Mouse (Mus musculus) hindbrain, embryonic 14.5 days (tissue): Measurements from ENCODE around the gene Jmy. TPM values are rescaled to one million over a fixed set of nuclear protein-coding genes. Genes with fewer than 3 reads are reported as not detected.
"Not testable (repeated sequence)": the region's sequence is repeated elsewhere in the genome, so short reads cannot be mapped to it uniquely, and the experiment has no call there.

Experiments used
- ATAC-seq: fragments of 200-750 bp; cut with Nextera tagmentation; 2 replicates; pipeline ENCODE4 v1.8.0; 2017; ENCODE audit warnings: moderate number of reproducible peaks, mild to moderate bottlenecking, moderate TSS enrichment, moderate library complexity; ENCODE audit not compliant: low FRiP score
- DNase-seq: peaks from one replicate; pipeline ENCODE4 v3.0.0-alpha.2; 2015; ENCODE audit warnings: low spot score
- H3K27ac ChIP-seq: fragments of 300-500 bp; sonication (generic); 2 replicates; pipeline ENCODE4 v1.5.1; 2014; ENCODE audit warnings: mild to moderate bottlenecking, moderate library complexity
- H3K27me3 ChIP-seq: fragments of 300-500 bp; sonication (generic); 2 replicates; pipeline ENCODE4 v1.6.1; 2014; ENCODE audit warnings: mild to moderate bottlenecking, low read length, mixed read lengths; ENCODE audit not compliant: control insufficient read depth, insufficient read depth
- H3K36me3 ChIP-seq: fragments of 300-500 bp; sonication (generic); replicated peaks from 2 replicates; pipeline ENCODE4 v1.6.1; 2014; ENCODE audit not compliant: control insufficient read depth, insufficient read depth
- H3K4me1 ChIP-seq: fragments of 300-500 bp; sonication (generic); replicated peaks from 2 replicates; pipeline ENCODE4 v1.6.1; 2014; ENCODE audit warnings: antibody characterized with exemption, low read length, mixed read lengths; ENCODE audit not compliant: control insufficient read depth, insufficient read depth
- H3K4me2 ChIP-seq: fragments of 300-500 bp; sonication (generic); replicated peaks from 2 replicates; pipeline ENCODE4 v1.6.1; 2014; ENCODE audit warnings: mild to moderate bottlenecking, moderate library complexity
- H3K4me3 ChIP-seq: fragments of 300-500 bp; sonication (generic); replicated peaks from 2 replicates; pipeline ENCODE4 v1.5.1; 2014; ENCODE audit warnings: mild to moderate bottlenecking, low read length
- H3K9ac ChIP-seq: fragments of 300-500 bp; sonication (generic); 2 replicates; pipeline ENCODE4 v1.6.1; 2014
- H3K9me3 ChIP-seq: fragments of 300-500 bp; sonication (generic); 2 replicates; pipeline ENCODE4 v1.6.1; 2016; ENCODE audit warnings: low read length; ENCODE audit not compliant: control insufficient read depth
- whole genome bisulfite sequencing: fragments of 180-500 bp; shearing (Covaris S2); extraction: QIAGEN DNeasy Blood & Tissue Kit; methylation state at CpG from one replicate; pipeline ENCODE4 v1.1.7; 2014; 5-methylcytosine and 5-hydroxymethylcytosine counted together
- polyA plus RNA-seq: library from polyadenylated mRNA; unstranded; fragments of >200 nt; fragmentation: Nextera tagmentation; extraction: Ambion mirVana; gene quantifications from 2 replicates; pipeline ENCODE4 v1.2.1, GENCODE M21; 2014

The Jmy gene
- polyA plus RNA-seq, 1 experiment from 2014 or later, result 7.8 TPM

DNA sequence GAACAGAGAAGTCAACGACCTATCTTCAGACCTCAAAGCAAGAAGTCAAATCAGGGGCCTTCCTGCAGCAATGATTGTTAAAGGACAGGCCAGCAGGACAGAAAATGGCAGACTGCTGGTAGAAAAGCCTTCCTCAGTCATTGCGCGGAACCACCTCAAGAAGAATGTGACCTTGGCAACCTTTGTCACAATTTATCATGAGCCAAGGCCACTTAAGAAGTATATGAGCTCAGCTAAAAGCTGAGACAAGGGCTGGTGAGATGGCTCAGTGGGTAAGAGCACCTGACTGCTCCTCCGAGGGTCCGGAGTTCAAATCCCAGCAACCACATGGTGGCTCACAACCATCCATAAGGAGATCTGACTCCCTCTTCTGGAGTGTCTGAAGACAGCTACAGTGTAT is 7.3 kb upstream of the Jmy start:
- not testable (repeated sequence) for H3K4me1 ChIP-seq, H3K27me3 ChIP-seq, H3K9me3 ChIP-seq, H3K9ac ChIP-seq, H3K27ac ChIP-seq, H3K36me3 ChIP-seq, ATAC-seq, DNase-seq, H3K4me3 ChIP-seq, H3K4me2 ChIP-seq
- 89% methylated on average over 5 of the region's 5 CpGs for WGBS

DNA sequence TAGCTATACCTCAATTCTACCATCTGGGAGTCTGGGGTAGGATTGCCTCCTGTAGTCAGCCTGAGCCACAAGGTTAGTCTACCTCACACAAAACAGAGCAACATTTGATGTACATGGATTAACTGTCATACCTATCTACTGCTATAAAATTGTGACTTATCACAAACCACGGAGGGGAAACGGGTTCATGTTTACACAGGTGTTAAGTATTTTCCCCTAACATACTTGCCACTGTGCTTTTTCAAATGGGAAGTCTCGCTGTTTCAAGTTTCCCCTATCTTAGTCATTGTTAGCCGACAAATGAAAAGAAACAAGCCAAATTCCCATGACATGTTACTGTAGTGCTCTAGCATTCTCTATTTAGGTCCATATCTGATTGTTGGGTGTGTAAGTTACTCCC is 2.1 kb upstream of the Jmy start:
- Histone ChIP-seq H3K36me3 (peaks cover 5% of the 10 kb centered on the region; the same call in 1 of the 2 replicates), H3K9ac (no peak overlapping the region), H3K4me3 (no peak overlapping the region), H3K4me1 (peaks cover 15% of the 10 kb centered on the region), H3K27ac (no peak overlapping the region), H3K4me2 (no peak overlapping the region), H3K9me3 (no peaks in the 10 kb centered on the region), H3K27me3 (no peaks in the 10 kb centered on the region)
- DNase-seq (no peak), ATAC-seq (no peak)
- WGBS, result 84% methylated on average over 4 of the region's 4 CpGs

DNA sequence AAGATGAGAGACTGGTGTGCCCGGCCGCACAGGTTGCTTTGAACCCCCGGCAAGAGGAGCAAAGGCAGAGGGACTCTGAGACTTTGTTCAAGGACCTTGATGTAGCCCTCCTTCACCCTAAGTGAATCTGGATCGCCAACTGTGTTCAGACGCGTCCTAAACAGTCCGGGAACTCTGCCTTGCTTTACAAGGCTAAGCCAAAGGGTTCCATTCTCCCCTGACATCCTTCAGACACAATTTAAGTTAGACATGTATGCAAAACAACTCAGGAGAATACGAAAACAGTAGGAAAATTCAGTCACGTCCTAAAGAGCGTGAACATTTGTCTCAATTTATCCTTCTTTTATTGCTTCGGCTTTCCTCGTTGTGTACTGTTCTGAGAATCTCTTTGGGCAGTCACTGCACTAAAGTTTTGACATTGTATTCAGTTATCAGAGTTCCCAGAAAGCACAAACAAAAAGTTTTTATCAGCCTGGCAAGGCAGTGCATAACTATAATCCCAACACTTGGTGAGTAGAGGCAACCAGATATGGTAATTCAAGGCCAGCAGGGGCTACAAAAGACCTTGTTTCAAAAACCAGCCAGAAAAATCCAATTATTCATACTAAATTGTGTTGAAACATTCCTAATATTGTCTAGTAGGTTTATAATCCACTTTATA is 495 bp upstream of the Jmy start:
- 9% methylated on average over 12 of the region's 12 CpGs for WGBS
- Histone ChIP-seq H3K4me2 (peak overlapping the region; percentile 92), H3K36me3 (peaks cover 5% of the 10 kb centered on the region; the same call in 1 of the 2 replicates), H3K4me1 (peaks cover 26% of the 10 kb centered on the region), H3K27ac (peak overlapping the region; percentile 95), H3K4me3 (peak overlapping the region; percentile 96), H3K9ac (peak overlapping the region; percentile 94), H3K9me3 (no peaks in the 10 kb centered on the region), H3K27me3 (no peaks in the 10 kb centered on the region)
- no peak for ATAC-seq
- DNase-seq, result no peak

DNA sequence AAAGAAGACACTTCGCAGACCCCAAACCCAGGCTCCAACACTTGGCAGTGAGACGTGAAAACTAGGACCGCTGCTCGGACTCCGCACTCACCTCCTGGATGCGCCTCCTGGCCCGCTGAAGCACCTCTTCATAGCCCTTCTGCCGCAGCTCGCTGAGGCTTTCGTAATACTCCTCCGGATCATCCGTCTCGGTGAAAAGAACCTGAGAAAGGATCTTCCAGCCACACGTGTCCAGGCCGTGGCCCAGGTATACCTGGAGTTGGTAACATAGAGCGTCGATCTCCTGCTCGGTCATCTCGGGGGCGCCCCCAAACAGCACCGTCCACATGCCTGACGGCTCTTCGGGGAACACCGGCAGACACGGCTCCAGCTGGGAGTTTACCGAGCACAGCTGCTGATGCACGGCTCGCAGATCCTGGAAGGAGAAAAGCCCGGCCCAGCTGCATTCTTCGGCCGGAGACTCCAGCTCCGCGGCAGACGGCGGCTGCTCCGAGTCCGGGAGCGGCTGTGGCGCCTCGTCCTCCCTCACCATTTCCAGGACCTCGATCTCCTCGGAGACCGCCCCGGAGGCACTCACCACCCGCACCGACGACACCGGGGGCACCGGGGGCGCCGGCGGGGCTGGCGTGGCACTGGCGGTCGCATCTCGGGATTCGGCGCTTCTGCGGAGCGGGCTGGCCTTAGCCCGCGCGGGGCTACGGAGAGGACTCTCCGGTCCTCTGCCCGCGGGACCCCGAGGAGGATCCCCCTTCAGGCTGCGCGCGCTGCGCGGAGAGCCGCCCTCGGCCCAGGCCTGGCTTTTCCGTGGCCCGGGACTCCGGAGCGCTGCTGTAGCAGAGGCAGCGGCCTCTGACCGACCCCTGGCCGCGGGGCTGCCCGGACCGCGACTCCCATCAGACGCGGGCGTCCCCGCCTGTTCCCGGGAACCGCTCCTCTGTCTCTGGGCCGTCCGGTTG is 1.1 kb downstream of the Jmy start:
- Histone ChIP-seq H3K4me3 (peak overlapping the region; percentile 96), H3K9ac (peak overlapping the region; percentile 94), H3K27me3 (no peaks in the 10 kb centered on the region), H3K27ac (peak overlapping the region; percentile 95), H3K4me1 (peaks cover 30% of the 10 kb centered on the region), H3K36me3 (peaks cover 10% of the 10 kb centered on the region; the same call in 1 of the 2 replicates), H3K4me2 (peak overlapping the region; percentile 92), H3K9me3 (no peaks in the 10 kb centered on the region)
- ATAC-seq (peak; percentile 38), DNase-seq (peak; percentile 38)
- under 1% methylated on average over 93 of the region's 94 CpGs for WGBS

DNA sequence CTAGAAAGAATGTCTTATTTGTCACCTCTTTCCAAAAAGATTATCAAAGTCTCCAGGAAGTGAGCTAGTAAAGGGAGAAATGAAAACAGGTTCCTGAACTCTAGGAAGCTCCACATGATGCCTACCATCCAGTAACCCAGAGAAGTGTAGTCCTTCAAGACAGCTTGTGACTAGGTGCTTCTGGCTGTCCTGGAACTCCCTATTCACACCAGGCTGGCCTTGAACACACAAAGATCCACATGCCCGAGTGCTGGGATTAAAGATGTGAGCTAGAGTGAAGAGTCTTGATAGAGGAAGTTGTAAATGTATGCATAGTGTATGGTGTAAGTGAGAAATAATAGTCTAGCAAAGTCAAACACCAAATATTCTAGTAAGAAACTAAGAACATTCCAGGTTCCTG is 2.6 kb downstream of the Jmy start:
- 30% methylated on average over 1 of the region's 1 CpGs for WGBS
- peaks cover 13% of the 10 kb centered on the region; the same call in 1 of the 2 replicates for H3K36me3 ChIP-seq
- DNase-seq (no peak), ATAC-seq (no peak)
- H3K4me2 ChIP-seq, result peak overlapping the region; percentile 92
- no peaks in the 10 kb centered on the region for H3K27me3 ChIP-seq
- peak overlapping the region; percentile 94; the same call in 1 of the 2 replicates for H3K9ac ChIP-seq
- no peak overlapping the region for H3K27ac ChIP-seq
- H3K4me3 ChIP-seq, result peak overlapping the region; percentile 96
- H3K9me3 ChIP-seq, result no peaks in the 10 kb centered on the region
- H3K4me1 ChIP-seq, result peaks cover 30% of the 10 kb centered on the region

DNA sequence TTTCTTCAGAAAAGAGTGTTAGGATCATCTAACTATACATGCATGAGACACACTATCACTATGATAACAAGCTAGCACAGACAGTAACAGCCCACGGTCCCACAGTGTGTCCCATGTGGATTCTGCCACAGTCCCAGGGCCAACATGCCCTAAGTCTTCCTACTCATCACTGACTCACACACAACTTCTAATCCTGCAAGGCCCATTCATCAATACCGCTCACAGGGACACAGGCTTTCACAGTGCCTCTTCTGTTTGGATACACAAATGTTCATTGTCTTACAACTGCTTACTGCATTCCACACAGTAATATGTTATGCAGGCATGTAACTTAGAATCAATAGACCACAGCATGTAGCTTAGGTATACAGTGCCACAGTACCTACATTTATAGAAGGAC is 11.1 kb downstream of the Jmy start:
- no peaks in the 10 kb centered on the region for H3K9me3 ChIP-seq
- H3K4me2 ChIP-seq, result no peak overlapping the region
- no peak overlapping the region for H3K27ac ChIP-seq
- H3K9ac ChIP-seq, result no peak overlapping the region
- H3K27me3 ChIP-seq, result no peaks in the 10 kb centered on the region
- H3K4me1 ChIP-seq, result no peaks in the 10 kb centered on the region
- 0 out of 2 replicates have a peak, but pooled peaks cover 3% of the 10 kb centered on the region for H3K36me3 ChIP-seq
- no peak for DNase-seq
- WGBS, result 51% methylated on average over 2 of the region's 2 CpGs
- ATAC-seq, result no peak
- H3K4me3 ChIP-seq, result no peak overlapping the region

DNA sequence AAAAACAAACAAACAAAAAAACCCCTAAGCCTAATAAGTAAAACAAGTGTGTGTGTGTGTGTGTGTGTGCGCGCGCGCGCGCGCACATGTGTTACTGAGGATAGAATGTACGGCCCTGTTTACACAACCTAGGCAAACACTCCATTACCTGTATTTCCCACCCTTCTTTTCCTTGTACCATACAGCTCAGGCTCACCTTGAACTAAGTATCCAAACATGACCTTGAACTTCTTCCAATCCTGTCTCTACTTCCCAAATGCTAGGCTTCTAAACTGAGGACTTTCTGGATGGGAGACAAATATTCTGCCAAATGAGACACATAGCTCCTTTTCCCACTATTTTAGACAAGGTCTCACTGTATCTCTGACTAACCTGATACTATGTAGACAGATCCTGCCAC is 11.9 kb downstream of the Jmy start:
- Histone ChIP-seq H3K9me3 (no peaks in the 10 kb centered on the region), H3K4me3 (no peak overlapping the region), H3K27ac (no peak overlapping the region), H3K4me1 (no peaks in the 10 kb centered on the region), H3K36me3 (no peaks in the 10 kb centered on the region), H3K4me2 (no peak overlapping the region), H3K27me3 (no peaks in the 10 kb centered on the region), H3K9ac (no peak overlapping the region)
- ATAC-seq (no peak), DNase-seq (no peak)
- WGBS, result over 99% methylated on average over 8 of the region's 8 CpGs

DNA sequence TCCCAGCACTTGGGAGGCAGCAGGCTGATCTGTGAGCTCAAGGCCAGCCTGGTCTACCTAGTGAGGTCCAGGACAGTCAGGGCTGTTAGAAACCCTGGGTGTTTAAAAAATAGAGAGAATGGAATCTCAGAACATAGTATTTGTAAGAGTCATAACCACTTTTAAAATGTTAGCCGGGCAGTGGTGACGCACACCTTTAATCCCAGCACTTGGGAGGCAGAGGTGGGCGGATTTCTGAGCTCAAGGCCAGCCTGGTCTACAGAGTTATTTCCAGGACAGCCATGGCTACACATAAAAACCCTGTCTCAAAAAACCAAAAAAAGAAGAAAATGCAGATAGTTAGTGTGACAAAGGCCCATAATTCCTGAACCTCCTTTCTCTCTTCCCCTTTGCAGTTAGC is 15.3 kb downstream of the Jmy start:
- H3K9ac ChIP-seq, result no peak overlapping the region
- WGBS, result 94% methylated on average over 3 of the region's 3 CpGs

DNA sequence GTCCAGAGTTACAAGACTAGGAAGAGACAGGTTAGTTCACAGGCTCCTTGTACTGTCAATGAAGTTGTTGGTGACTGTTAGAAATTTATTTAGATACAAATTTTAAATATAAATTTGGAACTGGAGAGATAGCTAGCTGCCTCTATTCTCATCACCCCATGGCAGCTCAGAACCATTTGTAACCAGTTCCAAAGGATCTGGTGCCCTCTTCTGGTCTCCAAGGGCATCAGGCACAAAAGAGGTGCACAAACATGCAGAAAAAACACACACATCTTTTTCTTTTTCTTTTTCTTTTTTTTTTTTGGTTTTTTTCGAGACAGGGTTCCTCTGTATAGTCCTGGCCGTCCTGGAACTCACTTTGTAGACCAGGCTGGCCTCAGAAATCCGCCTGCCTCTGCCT is 18.5 kb downstream of the Jmy start:
- Histone ChIP-seq H3K27me3 (no peaks in the 10 kb centered on the region), H3K4me1 (no peaks in the 10 kb centered on the region), H3K4me2 (no peak overlapping the region), H3K36me3 (no peaks in the 10 kb centered on the region), H3K27ac (no peak overlapping the region), H3K9ac (no peak overlapping the region), H3K4me3 (no peak overlapping the region), H3K9me3 (no peaks in the 10 kb centered on the region)
- WGBS, result 97% methylated on average over 3 of the region's 3 CpGs
- ATAC-seq (no peak), DNase-seq (no peak)

More for the DNA sequence above, 15.3 kb downstream of the Jmy start:
- Histone ChIP-seq H3K4me2 (no peak overlapping the region), H3K36me3 (no peaks in the 10 kb centered on the region), H3K27me3 (no peaks in the 10 kb centered on the region), H3K9me3 (no peaks in the 10 kb centered on the region), H3K4me3 (no peak overlapping the region), H3K4me1 (no peaks in the 10 kb centered on the region), H3K27ac (no peak overlapping the region)
- no peak for ATAC-seq
- DNase-seq, result no peak
